Mouse (Mus musculus) cerebellum, adult 9-11 months (tissue): ENCODE data around the gene Gpr4.

Source experiments
- DNase-seq: peaks from one replicate; pipeline ENCODE4 v3.0.0; 2022

The Gpr4 gene

GRCm38 (mm10) chr7:19196676-19197075 lies 15.7 kb upstream of the Gpr4 start:
- DNase-seq, result peak; percentile 35

- no peak for DNase-seq
Observed at GRCm38 (mm10) chr7:19197985-19198384, 14.4 kb upstream of the Gpr4 start.

GRCm38 (mm10) chr7:19201660-19202059 lies 10.7 kb upstream of the Gpr4 start:
- no peak for DNase-seq

GRCm38 (mm10) chr7:19202065-19202850 lies 10.1 kb upstream of the Gpr4 start:
- DNase-seq, result no peak

- no peak for DNase-seq
Observed at GRCm38 (mm10) chr7:19208201-19208910, 4.0 kb upstream of the Gpr4 start.

- peak; percentile 44 for DNase-seq
Observed at GRCm38 (mm10) chr7:19208944-19209472, 3.3 kb upstream of the Gpr4 start.

GRCm38 (mm10) chr7:19209494-19209893 lies 2.8 kb upstream of the Gpr4 start:
- DNase-seq, result no peak

- DNase-seq, result no peak
Observed at GRCm38 (mm10) chr7:19210010-19210409, 2.3 kb upstream of the Gpr4 start.

GRCm38 (mm10) chr7:19211041-19211675 lies 1.2 kb upstream of the Gpr4 start:
- DNase-seq, result no peak

- DNase-seq, result no peak
Observed at GRCm38 (mm10) chr7:19213385-19213784, 1.0 kb downstream of the Gpr4 start.

- DNase-seq, result no peak
Observed at GRCm38 (mm10) chr7:19214369-19214768, 2.0 kb downstream of the Gpr4 start.

- no peak for DNase-seq
Observed at GRCm38 (mm10) chr7:19214940-19215339, 2.6 kb downstream of the Gpr4 start.

- DNase-seq, result no peak
Observed at GRCm38 (mm10) chr7:19217492-19217891, 5.2 kb downstream of the Gpr4 start.

GRCm38 (mm10) chr7:19217944-19218343 lies 5.6 kb downstream of the Gpr4 start:
- DNase-seq, result no peak

GRCm38 (mm10) chr7:19220061-19220460 lies 7.7 kb downstream of the Gpr4 start:
- DNase-seq, result no peak

GRCm38 (mm10) chr7:19222189-19222588 lies 9.9 kb downstream of the Gpr4 start:
- DNase-seq, result no peak

- no peak for DNase-seq
Observed at GRCm38 (mm10) chr7:19222875-19223274, 10.5 kb downstream of the Gpr4 start.

GRCm38 (mm10) chr7:19224933-19225332 lies 12.6 kb downstream of the Gpr4 start:
- no peak for DNase-seq

GRCm38 (mm10) chr7:19226817-19227797 lies 14.8 kb downstream of the Gpr4 start:
- DNase-seq, result peak; percentile 80

GRCm38 (mm10) chr7:19227883-19228792 lies 15.8 kb downstream of the Gpr4 start, which contains the start of gene Opa3:
Opa3 (plus strand) TSS chr7:19228334.
- DNase-seq, result peak; percentile 100

- no peak for DNase-seq
Observed at GRCm38 (mm10) chr7:19228793-19229148, 16.4 kb downstream of the Gpr4 start.
